Mouse (Mus musculus) left cerebral cortex, adult 2 months (tissue): ENCODE measurements around the gene Gm4744. TPM values are rescaled to one million over a fixed set of nuclear protein-coding genes. Genes with fewer than 3 reads are reported as not detected.
"Not testable (repeated sequence)": the region's sequence is repeated elsewhere in the genome, so short reads cannot be mapped to it uniquely, and the experiment has no call there.

Experiments
- DNase-seq, 2 experiments: peaks; one replicate each; pipeline ENCODE4 v3.0.0; 2021 to 2022; ENCODE audit warnings: low spot score in 2 of 2, mixed read lengths in 1 of 2; ENCODE audit errors: extremely low spot score in 1 of 2
- H3K27ac ChIP-seq: fragments of 200-600 bp; 2 replicates; pipeline ENCODE4 v1.8.1; 2022
- H3K4me3 ChIP-seq: fragments of 200-600 bp; 2 replicates; pipeline ENCODE4 v1.8.1; 2022
- CTCF ChIP-seq: fragments of 200-600 bp; IDR thresholded peaks from 2 replicates; pipeline ENCODE4 v1.8.1; 2022; ENCODE audit warnings: antibody characterized with exemption, mild to moderate bottlenecking, moderate library complexity
- intact Hi-C: fragments of 180-260 bp; cut with DNase I; formaldehyde crosslinking; loops from one replicate; pipeline ENCODE4 v1.15.1; 2025
- long read RNA-seq, 2 experiments: library from polyadenylated mRNA; stranded (forward); transcript quantifications; one replicate each; pipeline ENCODE4 v2.0.0; 2021; ENCODE audit warnings: borderline mapping rate in 2 of 2
- total RNA-seq, 2 experiments: library from RNA; stranded (reverse); gene quantifications; 2 replicates each; pipeline ENCODE4 v1.2.3; 2021

Gene Gm4744
- total RNA-seq: not detected
- long read RNA-seq, experiment 1: 0 reads
- long read RNA-seq, experiment 2: 0 reads

DNA sequence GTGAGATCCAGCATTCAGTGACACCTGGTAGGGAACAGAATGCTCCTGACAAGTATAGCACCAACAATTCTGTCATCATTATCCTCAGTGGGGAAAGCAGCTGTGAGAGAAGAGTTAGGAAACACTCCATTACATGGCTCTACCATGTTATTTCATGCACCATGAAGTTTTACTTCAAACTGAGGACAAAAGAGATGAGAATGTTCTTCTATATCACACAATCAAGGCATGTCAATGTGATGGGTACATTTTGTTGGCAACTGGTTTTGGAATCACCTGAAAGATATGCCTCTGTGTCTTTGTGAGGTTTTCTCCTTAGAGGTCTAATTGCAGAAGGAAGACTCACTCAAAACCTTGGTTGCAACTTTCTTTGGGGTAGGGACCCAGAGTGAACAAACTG, at the start of gene Gm4744:
Gm4744 (minus strand) TSS at position 101 of the 400 bp plus-strand sequence.
- no peak within 1 kb of the TSS for H3K4me3 ChIP-seq
- TF ChIP-seq CTCF: no peak
- intact Hi-C loops: no loop called here
- DNase-seq: no peak
- no peak within 1 kb of the TSS for H3K27ac ChIP-seq

GRCm38 (mm10) chr6:40999379-40999778, 47.7 kb upstream of the Gm4744 start, which contains the start of gene Gm2663:
TSS of gene Gm2663 (minus strand) at chr6:40999479.
- H3K4me3 ChIP-seq, DNase-seq, H3K27ac ChIP-seq, intact Hi-C loops: not testable (repeated sequence)

DNA sequence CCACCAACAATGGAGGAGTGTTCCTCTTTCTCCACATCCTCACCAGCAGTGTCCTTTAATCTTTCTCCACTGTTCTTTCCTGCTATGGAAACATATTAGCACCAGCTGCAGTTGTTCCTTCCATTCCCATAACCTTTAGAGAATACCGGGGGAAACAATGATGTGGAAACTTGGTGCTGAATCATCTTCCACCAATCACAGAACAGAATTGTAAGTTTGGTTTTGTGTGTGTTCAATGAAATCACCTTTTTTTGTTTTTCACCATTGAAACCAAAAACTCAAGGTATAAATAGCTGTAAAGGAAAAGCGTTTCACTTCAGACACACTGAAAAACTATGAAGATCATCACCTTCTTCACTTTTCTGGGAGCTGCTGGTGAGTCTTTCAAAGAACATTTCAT, 12.8 kb upstream of the Gm4744 start, which contains the start of gene 1810009J06Rik:
1810009J06Rik (plus strand) TSS at position 301 of the 400 bp plus-strand sequence.
- H3K27ac ChIP-seq, DNase-seq, intact Hi-C loops, H3K4me3 ChIP-seq: not testable (repeated sequence)

DNA sequence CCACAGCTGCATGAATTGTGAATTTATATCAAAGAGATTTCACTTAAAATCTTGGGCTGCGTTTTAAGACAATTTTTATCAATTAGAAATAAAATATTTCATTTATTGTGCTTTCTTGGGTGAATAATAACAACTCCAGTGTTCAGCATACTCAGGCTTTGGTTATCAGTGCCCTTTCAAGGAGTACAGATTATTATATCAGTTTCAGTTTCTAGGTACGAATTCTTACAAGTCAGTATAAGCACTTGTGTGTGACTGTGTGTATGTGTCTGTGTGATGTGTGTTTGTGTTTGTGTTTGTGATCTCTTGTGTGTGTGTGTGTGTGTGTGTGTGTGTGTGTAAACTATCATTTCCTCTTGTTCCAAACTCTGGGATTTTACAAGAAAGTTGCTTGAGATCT, 2.0 kb upstream of the Gm4744 start:
- TF ChIP-seq CTCF: no peak
- Histone ChIP-seq H3K4me3 (no peak overlapping the region), H3K27ac (no peak overlapping the region)
- intact Hi-C loops: no loop called here
- no peak for DNase-seq

- DNase-seq: no peak
- H3K27ac ChIP-seq: no peak within 1 kb of the TSS
- intact Hi-C loops: no loop called here
- no peak within 1 kb of the TSS for H3K4me3 ChIP-seq
- TF ChIP-seq CTCF: no peak
Observed at GRCm38 (mm10) chr6:40940457-40940856, 11.2 kb downstream of the Gm4744 start, which contains the start of gene 1700074P13Rik. TSS of gene 1700074P13Rik (minus strand) at chr6:40940557.

DNA sequence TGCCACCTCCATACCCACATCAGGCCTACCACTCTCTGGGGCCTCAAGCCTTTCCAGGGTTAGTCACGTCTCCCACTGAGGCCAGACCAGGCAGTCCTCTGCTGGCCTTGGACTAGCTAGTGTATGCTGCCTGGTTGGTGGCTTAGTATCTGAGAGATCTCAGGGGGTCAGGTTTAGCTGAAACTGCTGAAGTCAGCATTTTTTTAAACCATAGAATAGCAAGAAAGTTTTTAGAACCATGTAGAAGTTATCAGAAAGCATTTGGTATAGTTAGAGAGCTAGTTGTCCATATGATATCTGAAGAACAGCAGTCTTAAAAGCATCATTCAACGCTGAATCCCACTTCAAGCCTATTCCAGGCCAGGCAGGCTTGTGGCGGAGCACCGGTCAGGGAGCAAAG, 31.7 kb downstream of the Gm4744 start:
- Histone ChIP-seq H3K27ac (no peak overlapping the region), H3K4me3 (no peak overlapping the region)
- intact Hi-C loops: no loop called here
- no peak for TF ChIP-seq CTCF
- DNase-seq: no peak

GRCm38 (mm10) chr6:40900287-40900686, 51.4 kb downstream of the Gm4744 start, which contains the start of gene Prss58:
TSS of gene Prss58 (minus strand) at chr6:40900387.
- Histone ChIP-seq H3K27ac (no peak within 1 kb of the TSS), H3K4me3 (no peak within 1 kb of the TSS)
- no peak for TF ChIP-seq CTCF
- no peak for DNase-seq
- intact Hi-C loops: no loop called here

Other genes starting within 250 kb of the Gm4744 start
- gene Moxd2, start 64.4 kb downstream of the Gm4744 start, total RNA-seq: not detected
- gene Prss58, start 51.5 kb downstream of the Gm4744 start, total RNA-seq: not detected
- gene 1700074P13Rik, start 11.3 kb downstream of the Gm4744 start, total RNA-seq: not detected
- gene 1810009J06Rik, start 12.9 kb upstream of the Gm4744 start, total RNA-seq: not detected
- gene Gm2663, start 47.6 kb upstream of the Gm4744 start, total RNA-seq: not detected
- gene 2210010C04Rik, start 83.6 kb upstream of the Gm4744 start, total RNA-seq: not detected